Mouse (Mus musculus) embryonic facial prominence, embryonic 14.5 days (tissue): Measurements from ENCODE around the gene Phldb3. TPM values are rescaled to one million over a fixed set of nuclear protein-coding genes. Genes with fewer than 3 reads are reported as not detected.

ENCODE experiments used
- ATAC-seq: fragments of 200-750 bp; cut with Nextera tagmentation; 2 replicates; pipeline ENCODE4 v1.8.0; 2017; ENCODE audit warnings: low read depth, moderate number of reproducible peaks, moderate TSS enrichment
- DNase-seq: peaks from one replicate; pipeline ENCODE4 v3.0.0-alpha.2; 2015; ENCODE audit warnings: low spot score
- H3K27ac ChIP-seq: fragments of 300-500 bp; sonication (generic); replicated peaks from 2 replicates; pipeline ENCODE4 v1.5.1; 2014; ENCODE audit warnings: low read depth, mild to moderate bottlenecking, low read length, moderate library complexity
- H3K27me3 ChIP-seq: fragments of 300-500 bp; sonication (generic); replicated peaks from 2 replicates; pipeline ENCODE4 v1.6.1; 2014; ENCODE audit warnings: low read length; ENCODE audit not compliant: control insufficient read depth, insufficient read depth
- H3K36me3 ChIP-seq: fragments of 300-500 bp; sonication (generic); 2 replicates; pipeline ENCODE4 v1.6.1; 2014; ENCODE audit warnings: low read length, mixed read lengths; ENCODE audit not compliant: control insufficient read depth, insufficient read depth
- H3K4me1 ChIP-seq: fragments of 300-500 bp; sonication (generic); 2 replicates; pipeline ENCODE4 v1.6.1; 2014; ENCODE audit warnings: antibody characterized with exemption, low read length; ENCODE audit not compliant: control insufficient read depth, insufficient read depth
- H3K4me2 ChIP-seq: fragments of 300-500 bp; sonication (generic); 2 replicates; pipeline ENCODE4 v1.6.1; 2014; ENCODE audit warnings: low read depth, mild to moderate bottlenecking, low read length, moderate library complexity, mixed read lengths
- H3K4me3 ChIP-seq: fragments of 300-500 bp; sonication (generic); 2 replicates; pipeline ENCODE4 v1.5.1; 2014; ENCODE audit warnings: low read depth, mild to moderate bottlenecking, low read length
- H3K9ac ChIP-seq: fragments of 300-500 bp; sonication (generic); 2 replicates; pipeline ENCODE4 v1.6.1; 2014; ENCODE audit warnings: low read depth, mild to moderate bottlenecking, low read length, moderate library complexity, mixed read lengths
- H3K9me3 ChIP-seq: fragments of 300-500 bp; sonication (generic); 2 replicates; pipeline ENCODE4 v1.6.1; 2016; ENCODE audit warnings: low read length; ENCODE audit not compliant: control insufficient read depth
- WGBS: fragments of 180-500 bp; shearing (Covaris S2); extraction: QIAGEN DNeasy Blood & Tissue Kit; methylation state at CpG from one replicate; pipeline ENCODE4 v1.1.7; 2014; 5-methylcytosine and 5-hydroxymethylcytosine counted together
- polyA plus RNA-seq: library from polyadenylated mRNA; unstranded; fragments of >200 nt; fragmentation: Nextera tagmentation; extraction: Ambion mirVana; gene quantifications from 2 replicates; pipeline ENCODE4 v1.2.1, GENCODE M21; 2014

Gene Phldb3
- polyA plus RNA-seq, 1 experiment from 2014 or later = 0.60 TPM

GRCm38 (mm10) chr7:24676575-24676974 lies 66.0 kb downstream of the Phldb3 start, which contains the start of gene Tex101:
Gene Tex101, minus strand, starts transcription at chr7:24676675.
- H3K27me3 ChIP-seq = no peaks in the 10 kb centered on the region
- no peak within 1 kb of the TSS for H3K4me3 ChIP-seq
- H3K27ac ChIP-seq = no peak within 1 kb of the TSS
- H3K9me3 ChIP-seq = no peaks in the 10 kb centered on the region
- H3K4me2 ChIP-seq = no peak within 1 kb of the TSS
- H3K9ac ChIP-seq = no peak within 1 kb of the TSS
- ATAC-seq (no peak), DNase-seq (no peak)
- 88% methylated on average over 9 of the region's 9 CpGs for WGBS
- no peaks in the 10 kb centered on the region for H3K36me3 ChIP-seq
- H3K4me1 ChIP-seq = no peaks in the 10 kb centered on the region

Other genes with a start within 250 kb of the Phldb3 start
- gene Kcnn4, start 240.5 kb upstream of the Phldb3 start, polyA plus RNA-seq = 4.1 and 5.8 TPM in 2 replicates
- gene Smg9, start 211.1 kb upstream of the Phldb3 start, polyA plus RNA-seq = 17.6 and 19.9 TPM in 2 replicates
- 0.16 and 0.36 TPM in 2 replicates for gene Irgc1, start 158.5 kb upstream of the Phldb3 start, polyA plus RNA-seq
- 8.0 and 12.2 TPM in 2 replicates for gene Plaur, start 148.3 kb upstream of the Phldb3 start, polyA plus RNA-seq
- 2.6 and 2.8 TPM in 2 replicates for gene Cadm4, start 128.7 kb upstream of the Phldb3 start, polyA plus RNA-seq
- 31.3 and 36.6 TPM in 2 replicates for gene Zfp428, start 103.8 kb upstream of the Phldb3 start, polyA plus RNA-seq
- gene AC161166.1, start 98.3 kb upstream of the Phldb3 start, polyA plus RNA-seq = 0.19 and 0.22 TPM in 2 replicates
- 11.4 and 12.0 TPM in 2 replicates for gene Irgq, start 80.1 kb upstream of the Phldb3 start, polyA plus RNA-seq
- gene Pinlyp, start 64.6 kb upstream of the Phldb3 start, polyA plus RNA-seq = 0.34 and 1.5 TPM in 2 replicates
- gene Xrcc1, start 64.5 kb upstream of the Phldb3 start, polyA plus RNA-seq = 88.4 and 97.9 TPM in 2 replicates
- 25.5 and 25.6 TPM in 2 replicates for gene Ethe1, start 23.2 kb upstream of the Phldb3 start, polyA plus RNA-seq
- gene Zfp575, start 23.1 kb upstream of the Phldb3 start, polyA plus RNA-seq = 4.3 and 4.6 TPM in 2 replicates
- 24.7 TPM in 2 replicates for gene Lypd3, start 25.8 kb downstream of the Phldb3 start, polyA plus RNA-seq
- gene Tex101, start 65.9 kb downstream of the Phldb3 start, polyA plus RNA-seq = not detected in 2 replicates
- gene BC049730, start 98.5 kb downstream of the Phldb3 start, polyA plus RNA-seq = not detected in 2 replicates
- not detected in 2 replicates for gene Gm4763, start 116.1 kb downstream of the Phldb3 start, polyA plus RNA-seq
- gene Cd177, start 149.5 kb downstream of the Phldb3 start, polyA plus RNA-seq = 0.70 and 0.98 TPM in 2 replicates
- gene Ceacam10, start 166.4 kb downstream of the Phldb3 start, polyA plus RNA-seq = 0.46 and 0.56 TPM in 2 replicates